Mouse (Mus musculus) CH12.LX (cell line): ENCODE data around the gene Ndufb2. TPM values are rescaled to one million over a fixed set of nuclear protein-coding genes. Genes with fewer than 3 reads are reported as not detected.

ENCODE experiments used
- DNase-seq: peaks from one replicate; pipeline ENCODE4 v3.0.0-alpha.2; 2013; ENCODE audit errors: extremely low read depth
- H3K27ac ChIP-seq: 2 replicates; pipeline ENCODE4 v1.5.1; 2012; ENCODE audit warnings: low read depth, mild to moderate bottlenecking, control low read depth, moderate library complexity; ENCODE audit not compliant: insufficient read depth
- H3K27me3 ChIP-seq: replicated peaks from 2 replicates; pipeline ENCODE3; 2012; ENCODE audit warnings: inconsistent platforms
- H3K36me3 ChIP-seq, 2 experiments: replicated peaks in 1 of 2; 2 replicates each; pipeline versions ENCODE3 to v1.6.1; 2012; ENCODE audit warnings: inconsistent platforms in 1 of 2, low read length in 1 of 2, mild to moderate bottlenecking in 1 of 2, mixed read lengths in 1 of 2, moderate library complexity in 1 of 2; ENCODE audit not compliant: control insufficient read depth in 1 of 2, insufficient read depth in 1 of 2
- H3K4me1 ChIP-seq, 2 experiments: 2 replicates each; pipeline ENCODE4 v1.6.1; 2012; ENCODE audit warnings: inconsistent platforms in 1 of 2, moderate library complexity in 1 of 2; ENCODE audit not compliant: insufficient read depth in 2 of 2, control insufficient read depth in 1 of 2
- H3K4me2 ChIP-seq: 2 replicates; pipeline ENCODE4 v1.6.1; 2012; ENCODE audit warnings: low read depth, mild to moderate bottlenecking, control low read depth; ENCODE audit not compliant: poor library complexity, insufficient read depth, severe bottlenecking
- H3K4me3 ChIP-seq, 3 experiments: fragments of 150-350 bp in 1 of 3; sonication (generic) in 1 of 3; replicated peaks in 1 of 3; 2 replicates each; pipeline versions ENCODE3 to v1.5.1; 2011 to 2012; ENCODE audit warnings: low read depth in 2 of 3, low read length in 2 of 3, mild to moderate bottlenecking in 2 of 3, moderate library complexity in 2 of 3, control low read depth in 1 of 3, improper control_type of control experiment in 1 of 3, inconsistent platforms in 1 of 3, mixed read lengths in 1 of 3; ENCODE audit not compliant: poor library complexity in 1 of 3
- H3K79me2 ChIP-seq: replicated peaks from 2 replicates; pipeline ENCODE4 v1.6.1; 2012; ENCODE audit warnings: mild to moderate bottlenecking, moderate library complexity; ENCODE audit not compliant: control insufficient read depth, poor library complexity, insufficient read depth, severe bottlenecking; ENCODE audit errors: extremely low read depth
- H3K9ac ChIP-seq: 2 replicates; pipeline ENCODE4 v1.6.1; 2012; ENCODE audit warnings: low read depth, mild to moderate bottlenecking, control low read depth, moderate library complexity; ENCODE audit not compliant: insufficient read depth
- H3K9me3 ChIP-seq: replicated peaks from 2 replicates; pipeline ENCODE3; 2012; ENCODE audit warnings: low read length, inconsistent platforms, mixed read lengths
- CHD1 ChIP-seq: IDR thresholded peaks from 2 replicates; pipeline ENCODE4 v1.6.1; 2012; ENCODE audit warnings: low read depth, low read length, improper control_type of control experiment, inconsistent platforms
- E2F4 ChIP-seq: IDR thresholded peaks from 2 replicates; pipeline ENCODE4 v1.6.1; 2011; ENCODE audit warnings: low read depth, low read length, improper control_type of control experiment; ENCODE audit not compliant: insufficient replicate concordance
- ELF1 ChIP-seq: IDR thresholded peaks from 2 replicates; pipeline ENCODE4 v1.6.1; 2014; ENCODE audit warnings: low read depth, mild to moderate bottlenecking, inconsistent platforms, low read length, improper control_type of control experiment
- EP300 ChIP-seq: IDR thresholded peaks from 2 replicates; pipeline ENCODE4 v1.6.1; 2011; ENCODE audit warnings: low read length, improper control_type of control experiment
- GABPA ChIP-seq: IDR thresholded peaks from 2 replicates; pipeline ENCODE4 v1.6.1; 2012; ENCODE audit warnings: low read depth, low read length, improper control_type of control experiment, inconsistent platforms; ENCODE audit not compliant: insufficient replicate concordance
- JUND ChIP-seq: conservative IDR thresholded peaks from 2 replicates; pipeline ENCODE4 v1.6.1; 2011; ENCODE audit warnings: low read depth, low read length, improper control_type of control experiment
- NRF1 ChIP-seq: IDR thresholded peaks from 2 replicates; pipeline ENCODE4 v1.6.1; 2014; ENCODE audit warnings: low read depth, mild to moderate bottlenecking, inconsistent platforms, low read length, improper control_type of control experiment, moderate library complexity
- POLR2A ChIP-seq: IDR thresholded peaks from 2 replicates; pipeline ENCODE4 v1.6.1; 2011; ENCODE audit warnings: low read depth, mild to moderate bottlenecking, improper control_type of control experiment, low read length
- RAD21 ChIP-seq: IDR thresholded peaks from 2 replicates; pipeline ENCODE4 v1.6.1; 2011; ENCODE audit warnings: low read depth, mild to moderate bottlenecking, low read length, improper control_type of control experiment, moderate library complexity
- SIN3A ChIP-seq: IDR thresholded peaks from 2 replicates; pipeline ENCODE4 v1.6.1; 2012; ENCODE audit warnings: low read length, improper control_type of control experiment, inconsistent platforms
- TBP ChIP-seq: conservative IDR thresholded peaks from 2 replicates; pipeline ENCODE4 v1.6.1; 2011; ENCODE audit warnings: low read depth, low read length, improper control_type of control experiment
- USF2 ChIP-seq: conservative IDR thresholded peaks from 2 replicates; pipeline ENCODE4 v1.6.1; 2011; ENCODE audit warnings: low read depth, low read length, improper control_type of control experiment
- ZMIZ1 ChIP-seq: IDR thresholded peaks from 2 replicates; pipeline ENCODE4 v1.6.1; 2012; ENCODE audit warnings: low read depth, mild to moderate bottlenecking, inconsistent platforms, low read length, improper control_type of control experiment
- ZNF384 ChIP-seq: IDR thresholded peaks from 2 replicates; pipeline ENCODE4 v1.6.1; 2012; ENCODE audit warnings: low read depth, low read length, improper control_type of control experiment, inconsistent platforms
- dilution Hi-C: fragments of 300-500 bp; cut with MboI; formaldehyde crosslinking; loops from 2 replicates; pipeline ENCODE4 v1.14.3; 2020; ENCODE audit warnings: low sequenced_read_pairs; ENCODE audit not compliant: extremely low pct_unique_long_range_greater_than_20kb, extremely low pct_ligation_motif_present
- in situ Hi-C: fragments of 300-500 bp; cut with MboI; formaldehyde crosslinking; loops from 3 replicates; pipeline ENCODE4 v1.14.3; 2019; ENCODE audit warnings: low sequenced_read_pairs, low pct_ligation_motif_present, low pct_unique_long_range_greater_than_20kb, mixed read lengths
- polyA plus RNA-seq: library from polyadenylated mRNA; unstranded; fragments of >175 nt; gene quantifications from 2 replicates; pipeline ENCODE4 v1.2.1, GENCODE M21; 2012; ENCODE audit warnings: low read depth; ENCODE audit not compliant: insufficient read length
- total RNA-seq, 2 experiments: library from RNA; depleted of rRNA; stranded (reverse); fragments of 300-350 nt in 1 of 2; fragments of >200 nt in 1 of 2; gene quantifications; 2 replicates each; pipeline ENCODE4 v1.2.3; 2012 to 2014

Gene Ndufb2
- total and polyA plus RNA-seq, 3 experiments = 90.9 to 225 (median 162) TPM

- no peak overlapping the region for H3K27ac ChIP-seq
These were observed 49.5 kb upstream of the Ndufb2 start for GRCm38 (mm10) chr6:39542631-39543597.

DNA sequence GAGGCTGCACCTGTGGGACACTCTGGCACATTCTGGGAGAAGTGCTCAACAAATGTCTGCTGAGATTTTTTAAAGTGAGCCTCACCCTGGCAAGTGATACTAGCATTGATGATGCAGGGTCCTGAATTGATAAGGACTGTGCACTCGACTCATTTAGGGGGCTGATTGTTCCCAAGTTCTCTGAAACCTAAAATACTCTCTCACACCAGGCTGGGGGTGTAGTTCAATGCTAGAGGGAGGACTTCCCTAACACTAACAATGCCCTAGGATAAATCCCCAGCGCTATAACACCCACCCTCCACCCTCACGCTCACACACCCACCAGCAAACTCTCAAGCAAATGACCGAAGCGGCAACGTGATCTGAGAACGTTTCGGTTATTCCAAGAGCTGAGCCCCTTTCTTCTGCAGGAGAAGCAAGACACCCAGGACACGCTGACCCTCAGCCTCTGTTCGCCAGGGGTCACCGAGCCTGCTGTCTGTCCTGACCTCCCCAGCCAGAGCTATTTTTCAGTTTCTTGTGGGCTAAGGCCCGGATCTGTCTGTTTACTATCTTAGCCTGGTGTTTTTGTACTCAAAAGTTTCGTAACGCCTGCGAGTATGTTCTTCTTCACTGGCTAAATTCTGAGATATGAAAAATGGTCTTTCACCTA is 48.5 kb upstream of the Ndufb2 start:
- Histone ChIP-seq H3K36me3 (peaks cover 7 to 43% of the 10 kb centered on the region in 2 experiments), H3K9ac (no peak overlapping the region), H3K27ac (no peak overlapping the region), H3K9me3 (no peaks in the 10 kb centered on the region), H3K79me2 (no peaks in the 10 kb centered on the region), H3K4me1 (peaks cover 5 to 36% of the 10 kb centered on the region in 2 experiments), H3K4me2 (no peak overlapping the region), H3K4me3 (no peak overlapping the region), H3K27me3 (no peaks in the 10 kb centered on the region)
- dilution Hi-C loops (no loop called here), in situ Hi-C loops (no loop called here)
- DNase-seq = no peak
- TF ChIP-seq USF2 (no peak), TBP (no peak), SIN3A (no peak), JUND (no peak)

More at GRCm38 (mm10) chr6:39542631-39543597, 49.5 kb upstream of the Ndufb2 start:
- H3K36me3 ChIP-seq = peaks cover 11 to 52% of the 10 kb centered on the region in 2 experiments
- no peak overlapping the region for H3K9ac ChIP-seq
- TF ChIP-seq E2F4 = no peak
- TF ChIP-seq POLR2A = no peak
- no peak for TF ChIP-seq ZNF384
- TF ChIP-seq CHD1 = no peak
- TF ChIP-seq NRF1 = no peak
- no peak for TF ChIP-seq ZMIZ1
- no peak for TF ChIP-seq EP300
- TF ChIP-seq ELF1 = no peak
- no peak for TF ChIP-seq RAD21
- TF ChIP-seq GABPA = no peak
- TF ChIP-seq, all 38 proteins: peak for 0
- H3K4me3 ChIP-seq = no peak overlapping the region
- H3K79me2 ChIP-seq = no peaks in the 10 kb centered on the region
- no peak overlapping the region for H3K4me2 ChIP-seq
- dilution Hi-C loops = no loop called here
- H3K4me1 ChIP-seq = peaks cover 5 to 45% of the 10 kb centered on the region in 2 experiments
- in situ Hi-C loops = no loop called here
- no peaks in the 10 kb centered on the region for H3K9me3 ChIP-seq
- no peaks in the 10 kb centered on the region for H3K27me3 ChIP-seq
- DNase-seq = no peak
